Mouse (Mus musculus) heart, embryonic 10.5 days (tissue): ENCODE results near the gene Ccdc167. TPM values are rescaled to one million over a fixed set of nuclear protein-coding genes. Genes with fewer than 3 reads are reported as not detected.

Experiments used
- DNase-seq: peaks from one replicate; pipeline ENCODE4 v3.0.0-alpha.2; 2017; ENCODE audit warnings: low spot score
- H3K27ac ChIP-seq: fragments of 300-500 bp; sonication (generic); 2 replicates; pipeline ENCODE4 v1.5.1; 2016; ENCODE audit warnings: mild to moderate bottlenecking
- H3K27me3 ChIP-seq: fragments of 300-500 bp; sonication (generic); 2 replicates; pipeline ENCODE4 v1.6.1; 2016; ENCODE audit warnings: mild to moderate bottlenecking; ENCODE audit not compliant: poor library complexity, insufficient read depth, severe bottlenecking
- H3K36me3 ChIP-seq: fragments of 300-500 bp; sonication (generic); 2 replicates; pipeline ENCODE4 v1.6.1; 2016; ENCODE audit warnings: mild to moderate bottlenecking, moderate library complexity
- H3K4me1 ChIP-seq: fragments of 300-500 bp; sonication (generic); 2 replicates; pipeline ENCODE4 v1.6.1; 2016; ENCODE audit warnings: mild to moderate bottlenecking
- H3K4me3 ChIP-seq: fragments of 300-500 bp; sonication (generic); 2 replicates; pipeline ENCODE4 v1.5.1; 2016; ENCODE audit warnings: mild to moderate bottlenecking, moderate library complexity
- H3K9me3 ChIP-seq: fragments of 300-500 bp; sonication (generic); 2 replicates; pipeline ENCODE4 v1.6.1; 2016; ENCODE audit warnings: mild to moderate bottlenecking, moderate library complexity
- WGBS: fragments of 180-500 bp; shearing (Covaris S2); methylation state at CpG from one replicate; pipeline ENCODE4 v1.1.7; 2016; 5-methylcytosine and 5-hydroxymethylcytosine counted together
- polyA plus RNA-seq: library from polyadenylated mRNA; unstranded; fragments of >200 nt; fragmentation: Nextera tagmentation; extraction: Ambion mirVana; gene quantifications from 2 replicates; pipeline ENCODE4 v1.2.1, GENCODE M21; 2016

The Ccdc167 gene
- 18.2 and 19.0 TPM in 2 replicates for polyA plus RNA-seq

- DNase-seq, result peak; percentile 98
Observed at GRCm38 (mm10) chr17:29716732-29717445, at the start of gene Ccdc167. Ccdc167 (minus strand) TSS chr17:29717044.

GRCm38 (mm10) chr17:29765380-29765779 lies 48.5 kb upstream of the Ccdc167 start:
- Histone ChIP-seq H3K27me3 (peaks cover 5% of the 10 kb centered on the region; the same call in 1 of the 2 replicates), H3K4me1 (peaks cover 13% of the 10 kb centered on the region; the same call in 1 of the 2 replicates), H3K36me3 (no peaks in the 10 kb centered on the region), H3K9me3 (no peaks in the 10 kb centered on the region), H3K4me3 (no peak overlapping the region), H3K27ac (no peak overlapping the region)
- WGBS, result 75% methylated on average over 9 of the region's 9 CpGs
- DNase-seq, result no peak

More at GRCm38 (mm10) chr17:29716732-29717445, at the start of gene Ccdc167:
- WGBS, result 5% methylated on average over 41 of the region's 41 CpGs
- Histone ChIP-seq H3K9me3 (no peaks in the 10 kb centered on the region), H3K27me3 (no peaks in the 10 kb centered on the region), H3K4me3 (peak within 1 kb of the TSS; percentile 67), H3K36me3 (peaks cover 5% of the 10 kb centered on the region), H3K4me1 (peaks cover 29% of the 10 kb centered on the region), H3K27ac (peak within 1 kb of the TSS; percentile 85)

GRCm38 (mm10) chr17:29762551-29762950 lies 45.7 kb upstream of the Ccdc167 start:
- H3K4me1 ChIP-seq, result peaks cover 13% of the 10 kb centered on the region; the same call in 1 of the 2 replicates
- H3K9me3 ChIP-seq, result no peaks in the 10 kb centered on the region
- no peaks in the 10 kb centered on the region for H3K36me3 ChIP-seq
- WGBS, result 69% methylated on average over 8 of the region's 8 CpGs
- H3K27ac ChIP-seq, result no peak overlapping the region
- no peak for DNase-seq
- H3K27me3 ChIP-seq, result peaks cover 5% of the 10 kb centered on the region; the same call in 1 of the 2 replicates
- H3K4me3 ChIP-seq, result no peak overlapping the region

- WGBS, result 71% methylated on average over 9 of the region's 9 CpGs
- Histone ChIP-seq H3K4me1 (peaks cover 10% of the 10 kb centered on the region; the same call in 1 of the 2 replicates), H3K9me3 (no peaks in the 10 kb centered on the region), H3K36me3 (no peaks in the 10 kb centered on the region), H3K27me3 (peaks cover 5% of the 10 kb centered on the region; the same call in 1 of the 2 replicates), H3K4me3 (no peak overlapping the region), H3K27ac (no peak overlapping the region)
- no peak for DNase-seq
Observed at GRCm38 (mm10) chr17:29761938-29762337, 45.1 kb upstream of the Ccdc167 start.

GRCm38 (mm10) chr17:29760404-29761375 lies 43.8 kb upstream of the Ccdc167 start:
- WGBS, result 80% methylated on average over 20 of the region's 21 CpGs
- H3K4me3 ChIP-seq, result no peak overlapping the region
- H3K4me1 ChIP-seq, result 0 out of 2 replicates have a peak, but pooled peaks cover 4% of the 10 kb centered on the region
- DNase-seq, result no peak
- H3K9me3 ChIP-seq, result no peaks in the 10 kb centered on the region
- H3K27me3 ChIP-seq, result peaks cover 5% of the 10 kb centered on the region; the same call in 1 of the 2 replicates
- no peak overlapping the region for H3K27ac ChIP-seq
- no peaks in the 10 kb centered on the region for H3K36me3 ChIP-seq

GRCm38 (mm10) chr17:29759963-29760362 lies 43.1 kb upstream of the Ccdc167 start:
- Histone ChIP-seq H3K4me3 (no peak overlapping the region), H3K27ac (0 out of 2 replicates have a peak overlapping the region, but pooled peaks have one; percentile 42), H3K4me1 (peaks cover 5% of the 10 kb centered on the region), H3K36me3 (no peaks in the 10 kb centered on the region), H3K27me3 (0 out of 2 replicates have a peak, but pooled peaks cover 3% of the 10 kb centered on the region), H3K9me3 (no peaks in the 10 kb centered on the region)
- 72% methylated on average over 19 of the region's 19 CpGs for WGBS
- no peak for DNase-seq

GRCm38 (mm10) chr17:29756381-29756780 lies 39.5 kb upstream of the Ccdc167 start:
- 87% methylated on average over 10 of the region's 10 CpGs for WGBS
- Histone ChIP-seq H3K4me1 (peaks cover 16% of the 10 kb centered on the region), H3K27me3 (peaks cover 3% of the 10 kb centered on the region; the same call in 1 of the 2 replicates)

GRCm38 (mm10) chr17:29754510-29754909 lies 37.7 kb upstream of the Ccdc167 start:
- Histone ChIP-seq H3K4me1 (peaks cover 28% of the 10 kb centered on the region), H3K36me3 (no peaks in the 10 kb centered on the region), H3K27me3 (peaks cover 14% of the 10 kb centered on the region), H3K4me3 (no peak overlapping the region), H3K27ac (no peak overlapping the region), H3K9me3 (no peaks in the 10 kb centered on the region)
- DNase-seq, result no peak
- 38% methylated on average over 4 of the region's 4 CpGs for WGBS

More at GRCm38 (mm10) chr17:29756381-29756780, 39.5 kb upstream of the Ccdc167 start:
- H3K36me3 ChIP-seq, result no peaks in the 10 kb centered on the region
- H3K4me3 ChIP-seq, result no peak overlapping the region
- DNase-seq, result no peak
- no peaks in the 10 kb centered on the region for H3K9me3 ChIP-seq
- no peak overlapping the region for H3K27ac ChIP-seq

GRCm38 (mm10) chr17:29747466-29747865 lies 30.6 kb upstream of the Ccdc167 start:
- Histone ChIP-seq H3K36me3 (no peaks in the 10 kb centered on the region), H3K4me1 (peaks cover 70% of the 10 kb centered on the region), H3K4me3 (no peak overlapping the region), H3K27me3 (peaks cover 19% of the 10 kb centered on the region), H3K9me3 (no peaks in the 10 kb centered on the region), H3K27ac (peak overlapping the region; percentile 69; the same call in 1 of the 2 replicates)
- WGBS, result 61% methylated on average over 6 of the region's 6 CpGs
- no peak for DNase-seq

GRCm38 (mm10) chr17:29737849-29738804 lies 21.3 kb upstream of the Ccdc167 start:
- no peaks in the 10 kb centered on the region for H3K9me3 ChIP-seq
- H3K27ac ChIP-seq, result no peak overlapping the region
- 52% methylated on average over 21 of the region's 22 CpGs for WGBS
- H3K36me3 ChIP-seq, result no peaks in the 10 kb centered on the region
- no peak overlapping the region for H3K4me3 ChIP-seq
- no peak for DNase-seq
- H3K27me3 ChIP-seq, result no peaks in the 10 kb centered on the region
- peaks cover 34% of the 10 kb centered on the region for H3K4me1 ChIP-seq

GRCm38 (mm10) chr17:29736448-29737014 lies 19.7 kb upstream of the Ccdc167 start:
- Histone ChIP-seq H3K27me3 (no peaks in the 10 kb centered on the region), H3K9me3 (no peaks in the 10 kb centered on the region), H3K4me3 (no peak overlapping the region), H3K36me3 (no peaks in the 10 kb centered on the region), H3K4me1 (peaks cover 30% of the 10 kb centered on the region), H3K27ac (peak overlapping the region; percentile 29; the same call in 1 of the 2 replicates)
- WGBS, result 44% methylated on average over 15 of the region's 15 CpGs
- DNase-seq, result no peak
